Mouse (Mus musculus) neural tube, embryonic 10.5 days (tissue): ENCODE measurements around the gene Dpf1.
A peak's percentile ranks its signal among the peaks of the same experiment; 100 is the strongest.

ENCODE experiments used
- DNase-seq: peaks from one replicate; pipeline ENCODE4 v3.0.0-alpha.2; 2017; ENCODE audit warnings: low spot score; ENCODE audit errors: extremely low spot score

Dpf1 gene

DNA sequence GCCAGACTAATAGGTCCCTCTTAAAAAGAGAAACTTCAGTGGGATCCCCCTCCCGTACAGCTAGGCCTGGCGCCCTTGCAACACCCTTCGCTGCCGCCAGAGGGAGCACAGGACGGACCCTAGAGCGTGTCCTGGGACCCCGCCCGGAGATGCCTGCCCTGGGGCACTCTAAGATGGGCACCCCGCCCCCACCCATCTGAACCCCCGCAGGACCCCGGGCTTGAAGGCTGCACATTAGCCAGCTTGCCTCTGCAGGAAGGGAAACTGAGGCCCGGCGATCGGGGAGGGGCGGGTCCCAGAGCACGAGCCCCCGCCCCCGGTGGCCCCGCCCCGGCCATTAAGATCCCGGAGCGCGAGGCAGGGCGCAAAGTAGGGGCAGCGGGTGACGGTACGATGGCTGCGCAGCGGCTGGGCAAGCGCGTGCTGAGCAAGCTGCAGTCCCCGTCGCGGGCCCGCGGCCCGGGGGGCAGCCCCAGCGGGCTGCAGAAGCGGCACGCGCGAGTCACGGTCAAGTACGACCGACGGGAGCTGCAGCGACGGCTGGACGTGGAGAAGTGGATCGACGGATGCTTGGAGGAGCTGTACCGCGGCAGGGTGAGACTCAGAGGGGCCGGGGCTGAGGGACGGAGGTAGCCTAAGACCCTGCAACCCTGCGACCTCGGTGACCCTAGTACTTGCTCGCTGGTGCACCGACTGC lies 14.7 kb upstream of the Dpf1 start, which contains the start of gene Ppp1r14a:
Gene Ppp1r14a (plus strand): TSS at position 367 of the 697 bp plus-strand sequence.
- peak; percentile 92 for DNase-seq

GRCm38 (mm10) chr7:29289856-29290255 lies 13.9 kb upstream of the Dpf1 start:
- no peak for DNase-seq

DNA sequence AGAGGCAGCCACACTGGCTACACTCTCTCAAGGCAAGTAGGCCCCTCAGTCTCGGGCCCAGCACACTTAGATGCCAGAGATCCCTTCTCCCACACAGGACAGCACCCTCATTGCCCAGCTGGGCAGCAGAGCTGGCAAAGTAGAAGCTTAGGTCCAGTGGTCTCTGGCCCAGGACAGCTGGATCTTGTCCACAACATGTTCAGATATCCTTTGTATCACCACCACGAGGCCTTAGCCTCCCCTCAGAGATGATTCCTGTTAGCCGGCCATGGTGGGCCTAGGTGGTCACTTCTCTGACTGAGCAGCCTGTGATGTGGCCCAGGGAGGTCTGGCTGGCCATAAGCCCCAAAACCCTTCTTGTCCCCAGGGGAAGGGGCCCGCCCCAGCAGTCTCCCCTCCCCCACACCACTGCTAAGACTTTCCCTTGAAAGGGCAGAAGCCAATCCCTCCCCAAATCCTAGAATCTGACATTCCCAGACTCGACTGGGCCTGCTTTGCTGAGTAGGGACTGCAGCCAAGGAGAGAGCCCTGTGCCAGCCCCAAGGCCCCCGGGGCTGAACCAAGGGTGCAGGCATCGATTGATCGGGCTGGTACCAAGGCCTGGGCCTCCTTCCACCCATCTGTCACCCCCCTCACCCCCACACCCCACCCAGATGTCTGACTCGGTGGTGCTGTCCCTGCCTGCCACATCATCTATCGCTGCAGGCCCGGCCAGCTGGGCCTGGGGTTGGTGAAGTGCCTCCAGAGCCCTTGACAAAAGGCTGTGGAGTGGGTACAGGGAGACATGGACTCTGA lies 12.9 kb upstream of the Dpf1 start:
- peak; percentile 46 for DNase-seq

DNA sequence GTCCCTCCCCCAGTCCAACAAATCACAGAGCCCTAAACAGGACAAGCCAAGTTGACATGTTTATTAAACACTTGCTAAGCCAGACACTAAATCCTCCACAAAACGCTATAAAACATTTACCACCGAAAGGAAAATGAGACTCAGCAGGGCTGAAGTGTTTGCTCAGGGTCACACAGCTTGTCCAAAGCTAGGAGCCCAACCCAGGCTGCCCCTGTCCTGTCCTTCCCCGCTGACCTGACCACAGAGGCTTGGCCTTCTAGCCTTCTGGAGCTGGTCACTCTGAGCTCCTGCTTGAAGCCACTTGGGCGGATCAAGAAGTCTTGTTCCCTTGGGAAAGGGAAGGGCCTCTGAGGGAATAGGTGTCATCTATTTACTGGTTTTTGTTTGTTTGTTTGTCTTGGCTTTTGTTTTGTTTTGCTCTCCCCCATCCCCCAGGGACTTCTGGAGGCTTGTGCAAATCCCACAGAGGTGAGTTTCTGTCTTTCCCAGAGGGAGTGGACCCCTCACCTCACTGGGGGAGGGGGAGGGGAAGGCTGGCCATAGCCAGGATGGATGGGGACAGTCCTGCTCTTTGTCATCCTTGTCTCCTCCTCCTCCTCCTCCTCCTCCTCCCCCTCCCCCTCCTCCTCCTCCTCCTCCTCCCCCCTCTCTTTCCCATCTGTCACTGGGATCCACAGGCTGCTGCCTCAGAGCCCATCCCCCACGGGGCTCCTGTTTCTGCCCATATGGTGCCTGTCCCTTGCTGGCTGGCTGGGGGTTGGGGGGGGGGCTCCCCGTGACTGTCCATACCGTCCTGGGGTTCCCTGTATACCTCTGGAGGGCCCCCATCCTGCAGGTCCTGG lies 11.9 kb upstream of the Dpf1 start:
- peak; percentile 73 for DNase-seq

DNA sequence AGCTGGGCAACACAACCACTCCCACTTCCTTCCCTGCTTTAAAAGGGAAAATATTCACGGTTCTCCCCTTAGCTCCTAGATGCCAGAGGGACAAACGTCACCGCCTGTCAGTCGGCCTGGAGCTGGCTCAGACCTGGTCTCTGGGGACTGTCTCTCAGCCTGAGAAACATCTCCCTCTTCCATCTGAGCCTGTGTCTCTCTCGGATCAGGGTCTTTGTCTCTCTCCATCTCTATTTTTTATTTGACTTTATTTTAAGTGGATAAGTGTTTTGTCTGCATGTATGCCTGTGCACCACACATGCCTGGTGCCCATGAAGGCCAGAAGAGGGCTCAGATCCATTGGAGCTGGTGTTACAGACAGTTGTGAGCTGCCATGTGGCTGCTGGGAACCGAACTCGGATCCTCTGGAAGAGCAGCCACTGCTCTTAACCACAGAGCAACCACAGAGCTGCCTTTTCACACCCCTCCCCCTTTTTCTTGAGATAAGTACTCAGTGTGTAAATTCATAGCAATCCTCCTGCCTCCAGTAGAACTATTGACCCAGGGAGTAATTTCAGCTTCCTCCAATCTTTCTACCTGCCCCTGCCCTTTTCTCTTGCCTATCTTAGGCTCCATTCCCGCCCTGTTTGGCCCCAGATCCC lies 11.2 kb upstream of the Dpf1 start:
- DNase-seq, result no peak

GRCm38 (mm10) chr7:29293131-29294065 lies 10.4 kb upstream of the Dpf1 start:
- peak; percentile 64 for DNase-seq

GRCm38 (mm10) chr7:29294111-29294761 lies 9.5 kb upstream of the Dpf1 start:
- no peak for DNase-seq

DNA sequence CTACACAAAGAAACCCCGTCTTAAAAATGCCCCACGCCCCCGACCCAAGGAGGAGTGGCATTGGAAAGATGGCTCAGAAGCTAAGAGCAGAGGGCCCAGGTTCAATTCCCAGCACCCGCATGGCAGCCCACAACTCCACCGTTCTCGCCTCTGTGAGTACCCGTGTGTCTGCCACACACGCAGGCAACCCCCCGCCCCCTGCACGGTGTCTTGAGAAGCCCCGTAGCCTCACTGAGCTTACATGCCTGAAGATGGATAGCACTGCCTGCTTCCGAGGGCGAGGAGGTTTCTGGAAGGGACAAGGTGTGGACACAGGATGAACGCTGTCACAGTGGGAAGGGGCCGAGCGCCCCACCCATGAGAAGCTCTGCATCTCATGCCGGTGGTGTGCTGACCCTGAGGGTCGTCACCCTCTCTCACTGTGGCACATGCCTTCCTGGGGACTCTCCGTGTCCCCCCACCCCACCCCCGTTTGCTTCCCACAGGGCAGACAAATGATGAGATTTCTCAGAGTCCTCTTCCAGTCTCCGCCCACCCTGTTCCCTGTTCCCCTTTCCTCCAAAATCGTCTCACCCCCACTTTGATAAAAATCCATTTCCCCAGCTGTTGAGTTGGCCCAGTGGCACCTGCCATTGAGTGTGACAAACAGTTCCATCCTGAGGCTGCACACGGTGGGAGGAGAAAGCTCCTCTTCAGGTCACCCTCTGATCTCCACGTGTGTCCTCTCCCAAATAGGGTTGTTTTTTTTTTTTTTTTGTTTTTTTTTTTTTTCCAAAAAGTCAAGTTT lies 7.7 kb upstream of the Dpf1 start:
- no peak for DNase-seq

GRCm38 (mm10) chr7:29296998-29297397 lies 6.8 kb upstream of the Dpf1 start:
- DNase-seq, result peak; percentile 68

DNA sequence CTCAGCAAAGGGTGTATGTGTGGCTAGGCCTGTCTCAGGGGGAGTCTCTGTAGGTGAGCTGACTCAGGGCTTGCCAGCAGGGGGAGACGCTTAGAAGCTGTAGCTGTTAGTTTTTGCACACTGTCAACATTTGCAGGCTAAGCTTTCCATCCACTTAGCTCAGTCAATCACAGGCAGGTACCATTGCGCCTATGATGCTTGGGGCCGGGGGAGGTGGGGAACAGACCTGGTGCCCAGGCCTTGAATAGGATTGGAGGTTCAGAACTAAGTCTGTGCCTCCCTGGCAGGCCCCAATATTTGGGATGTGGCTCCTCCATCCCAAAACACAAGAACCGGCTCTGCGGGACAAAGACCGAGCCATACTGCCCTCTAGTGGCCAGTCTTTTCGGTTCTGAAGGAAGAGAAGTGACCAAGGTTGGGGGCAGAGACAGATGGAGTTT lies 2.6 kb upstream of the Dpf1 start:
- peak; percentile 85 for DNase-seq

DNA sequence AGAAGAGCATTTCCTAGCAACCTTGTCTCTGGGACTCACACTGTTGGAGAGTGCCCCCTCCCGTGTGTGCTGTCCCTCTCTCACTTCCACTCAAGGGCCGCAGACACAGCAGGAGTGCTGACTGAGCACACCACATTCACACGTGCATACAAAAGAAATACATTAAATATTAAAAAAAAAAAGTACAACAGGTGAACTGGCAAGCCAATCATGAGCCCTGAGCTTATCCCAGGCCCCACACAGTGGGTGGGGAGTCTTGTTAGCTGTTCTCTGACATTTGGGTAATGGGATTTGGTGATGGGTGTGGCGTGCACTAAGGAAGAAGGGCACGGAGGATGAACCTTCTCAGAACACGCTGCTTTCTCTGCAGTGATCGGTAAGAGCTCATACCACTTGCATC lies 1.1 kb upstream of the Dpf1 start:
- DNase-seq, result no peak

- peak; percentile 58 for DNase-seq
Measured at GRCm38 (mm10) chr7:29304463-29305262, 912 bp downstream of the Dpf1 start.

DNA sequence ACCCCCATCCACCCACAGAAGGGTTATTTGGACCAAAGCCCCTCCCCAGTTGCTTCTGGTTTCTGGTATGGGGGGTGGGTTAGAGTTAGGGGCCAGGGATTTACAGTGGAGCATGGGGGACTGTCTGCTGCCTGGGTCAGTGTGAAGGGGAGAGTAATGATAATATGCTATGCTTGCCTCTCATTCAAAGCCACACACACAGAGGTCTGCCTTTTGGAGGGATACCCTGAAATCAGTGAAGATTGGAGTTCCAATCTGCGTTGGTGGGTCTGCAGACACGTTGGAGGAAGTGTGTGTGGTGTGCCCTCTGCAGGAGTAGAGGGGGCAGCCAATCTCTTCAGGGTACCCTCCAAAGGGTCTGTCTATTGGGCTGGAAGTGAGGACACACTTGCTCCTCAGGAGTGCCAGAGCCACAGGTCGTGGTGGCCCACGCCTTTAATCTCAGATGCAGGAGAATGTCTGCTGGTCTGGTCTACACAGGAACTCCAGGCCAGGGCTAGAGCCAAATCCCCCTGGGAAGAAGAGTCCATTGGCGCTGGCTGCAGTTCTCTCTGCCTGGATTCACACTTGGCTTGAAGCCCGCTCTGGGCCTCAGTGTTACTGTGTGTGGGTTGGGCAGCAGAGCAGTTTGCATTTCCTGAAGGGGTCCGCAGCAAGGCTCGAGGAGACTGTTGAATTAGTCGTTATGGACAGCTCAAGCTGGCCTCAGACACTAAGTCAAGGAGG lies 1.7 kb downstream of the Dpf1 start:
- DNase-seq, result peak; percentile 38

DNA sequence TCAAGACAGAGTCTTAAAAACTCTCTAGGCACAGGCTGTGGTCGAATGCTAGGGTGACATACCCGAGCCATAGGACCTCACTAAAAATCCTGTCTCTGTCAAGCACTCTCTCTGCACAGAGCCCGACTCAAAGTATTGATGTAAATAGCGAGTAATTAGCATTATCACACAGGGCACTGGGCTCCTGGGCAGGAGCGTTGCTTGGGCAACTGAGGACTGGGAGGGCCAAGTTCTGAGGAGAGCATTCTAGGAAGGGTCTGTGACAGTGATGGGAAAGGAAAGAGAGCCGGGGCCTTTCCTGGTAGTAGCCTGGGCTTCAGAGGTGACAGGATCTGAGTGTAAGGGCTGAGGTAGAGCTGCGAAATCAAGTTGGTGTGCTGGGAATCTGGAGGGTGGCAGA lies 2.4 kb downstream of the Dpf1 start:
- no peak for DNase-seq

GRCm38 (mm10) chr7:29306619-29307018 lies 2.9 kb downstream of the Dpf1 start:
- DNase-seq, result peak; percentile 54

DNA sequence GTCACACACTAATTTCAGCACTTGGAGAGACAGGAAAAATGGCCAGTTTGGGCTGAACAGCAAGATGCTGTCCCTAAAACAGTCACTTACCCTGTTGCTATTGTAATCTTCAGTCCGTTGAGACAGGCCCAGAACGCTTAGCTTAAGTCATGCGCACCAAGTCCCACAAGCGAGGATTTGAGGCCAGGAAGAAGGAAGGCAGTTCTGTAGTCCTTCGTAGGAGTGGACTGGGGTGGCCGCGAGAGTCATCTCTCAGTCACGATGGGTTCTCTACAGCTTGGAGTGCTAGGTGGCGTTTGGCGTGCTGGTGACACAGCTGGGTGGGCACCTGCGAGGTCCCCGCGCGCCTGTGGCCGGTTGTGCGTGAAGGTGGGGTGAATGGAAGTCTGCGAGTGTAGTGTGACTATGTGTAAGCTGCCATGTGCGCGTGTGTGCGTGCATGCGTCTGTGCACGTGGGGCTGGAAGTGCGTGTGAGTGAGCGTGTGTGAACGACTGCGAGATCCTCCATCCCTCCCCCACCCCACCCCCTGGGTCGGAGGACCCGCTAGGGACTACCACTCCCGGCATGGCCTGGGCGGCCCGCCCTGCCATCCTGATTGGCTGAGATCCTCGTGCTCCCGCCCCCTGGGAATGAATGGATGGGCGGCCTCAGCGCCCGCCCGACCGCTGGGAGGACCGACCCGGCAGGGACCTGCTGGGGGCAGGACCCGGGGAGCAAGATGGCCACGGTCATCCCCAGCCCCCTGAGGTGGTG lies 3.8 kb downstream of the Dpf1 start:
- DNase-seq, result peak; percentile 91
